Mouse (Mus musculus) C2C12 (cell line): ENCODE results near the gene Amt.

Experiments
- CTCF ChIP-seq: IDR thresholded peaks from one replicate; pipeline ENCODE4 v1.5.1; 2011; ENCODE audit not compliant: control insufficient read depth, insufficient read depth, insufficient read length
- FOSL1 ChIP-seq: IDR thresholded peaks from one replicate; pipeline ENCODE4 v1.8.0; 2011; ENCODE audit warnings: mild to moderate bottlenecking, low read length; ENCODE audit not compliant: poor library complexity, insufficient read depth, severe bottlenecking
- MAX ChIP-seq: IDR thresholded peaks from one replicate; pipeline ENCODE4 v1.6.1; 2011; ENCODE audit warnings: mild to moderate bottlenecking, control low read depth
- MYOD1 ChIP-seq: IDR thresholded peaks from one replicate; pipeline ENCODE4 v1.6.1; 2011; ENCODE audit warnings: low read depth; ENCODE audit not compliant: control insufficient read depth, insufficient read length
- MYOG ChIP-seq: IDR thresholded peaks from one replicate; pipeline ENCODE4 v1.6.1; 2011; ENCODE audit not compliant: control insufficient read depth, insufficient read length; ENCODE audit errors: extremely low read depth
- USF1 ChIP-seq: IDR thresholded peaks from one replicate; pipeline ENCODE4 v1.6.1; 2011; ENCODE audit warnings: low read depth, mild to moderate bottlenecking, control low read depth, moderate library complexity

- TF ChIP-seq USF1 (no peak), CTCF (no peak), MAX (no peak), MYOD1 (no peak), MYOG (no peak), FOSL1 (no peak)
Measured at GRCm38 (mm10) chr9:108272691-108273090, 24.0 kb upstream of the Amt start.
